In genomic region chr7:28930320-28931031, GRCm38 (mm10) we compare ENCODE assay signal across 10 mouse cellular contexts. TPM values are rescaled to one million over a fixed set of nuclear protein-coding genes. Genes with fewer than 3 reads are reported as not detected.
DNase-seq lines count a peak whose midpoint lies in the region; ATAC-seq and TF ChIP-seq lines count a peak whose summit lies in the region.
"Had no signal": no experiment of that assay in that cellular context is flagged by ENCODE, and none has a peak within 500 bp of the region (broad histone marks: within the 10 kb centered on the region; RNA-seq: fewer than 3 reads in every experiment).

No protein-coding gene starts in this region.

- peak overlapping the region; percentile 48 for H3K9ac ChIP-seq in kidney, embryonic 16.5 days (replicated peaks; ENCODE audit: low read length)
- no peak overlapping the region for H3K9ac ChIP-seq in forebrain, postnatal 0 days
- H3K9ac ChIP-seq: midbrain, embryonic 12.5 days had no signal

- H3K9me3 ChIP-seq in E14TG2a.4 (ENCODE audit: low read length): no peaks in the 10 kb centered on the region
- no peaks in the 10 kb centered on the region for H3K9me3 ChIP-seq in kidney, embryonic 16.5 days (ENCODE audit: low read length)
- no peaks in the 10 kb centered on the region for H3K9me3 ChIP-seq in forebrain, postnatal 0 days (ENCODE audit: low read length)
- H3K9me3 ChIP-seq: midbrain, embryonic 12.5 days had no signal

- no peak overlapping the region for H3K4me2 ChIP-seq in kidney, embryonic 16.5 days (replicated peaks; ENCODE audit: low read depth, low read length)
- no peak overlapping the region for H3K4me2 ChIP-seq in forebrain, postnatal 0 days (ENCODE audit: low read depth)
- H3K4me2 ChIP-seq: midbrain, embryonic 12.5 days had no signal

- CTCF ChIA-PET in Patski (lab: Charles Lee): interaction anchor here (0.9 to 1.1 kb wide), 3 partner anchors 13 to 28 kb away, joined by 3 to 5 read pairs (median 4); no protein-coding TSS in a partner anchor

- DNase-seq in kidney, adult 11 months: peak; percentile 50
- no peak for DNase-seq in kidney, postnatal 10 days
- DNase-seq in Patski (ENCODE audit: low read depth, low spot score): no peak
- DNase-seq in forebrain, postnatal 0 days: no peak
- DNase-seq in left cerebral cortex, adult 11 months (ENCODE audit: low spot score): no peak

- POLR2A ChIA-PET in Patski (lab: Charles Lee): interaction anchor here (1.0 to 1.7 kb wide), 4 partner anchors 13 to 30 kb away, joined by 3 to 6 read pairs (median 5); no protein-coding TSS in a partner anchor

- WGBS in kidney, embryonic 16.5 days: 31% methylated on average over 5 of the region's 5 CpGs
- WGBS in forebrain, postnatal 0 days: 54% methylated on average over 5 of the region's 5 CpGs

- ATAC-seq in Patski: peak; percentile 65
- peak; percentile 49; the same call in 1 of the 2 replicates for ATAC-seq in kidney, embryonic 16.5 days (ENCODE audit: low FRiP score, low TSS enrichment)
- no peak for ATAC-seq in forebrain, postnatal 0 days
- ATAC-seq: activated CD4-positive, CD25-positive, alpha-beta regulatory T cell, adult 4 months had no signal

- H3K4me3 ChIP-seq in E14TG2a.4 (replicated peaks; ENCODE audit: low read length): peak overlapping the region; percentile 8
- no peak overlapping the region for H3K4me3 ChIP-seq in kidney, embryonic 16.5 days (ENCODE audit: low read length)
- no peak overlapping the region for H3K4me3 ChIP-seq in forebrain, postnatal 0 days (ENCODE audit: low read depth, low read length)
- H3K4me3 ChIP-seq: erythroblast, embryonic 14.5 days; midbrain, embryonic 12.5 days had no signal

- no peak for TF ChIP-seq CTCF in E14TG2a.4 (conservative IDR thresholded peaks at IDR 0.05; ENCODE audit: low read length)
- no peak for TF ChIP-seq CTCF in Patski (IDR thresholded peaks at IDR 0.05)
- TF ChIP-seq CTCF in forebrain, postnatal 0 days (IDR thresholded peaks at IDR 0.05; ENCODE audit: low read depth): no peak

- no peaks in the 10 kb centered on the region for H3K27me3 ChIP-seq in E14TG2a.4 (ENCODE audit: insufficient read depth, low read length)
- no peaks in the 10 kb centered on the region for H3K27me3 ChIP-seq in Patski
- no peaks in the 10 kb centered on the region for H3K27me3 ChIP-seq in kidney, embryonic 16.5 days (ENCODE audit: insufficient read depth, low read length)
- H3K27me3 ChIP-seq in forebrain, postnatal 0 days (ENCODE audit: insufficient read depth, low read length): no peaks in the 10 kb centered on the region
- H3K27me3 ChIP-seq: midbrain, embryonic 12.5 days had no signal

- H3K4me1 ChIP-seq in E14TG2a.4 (replicated peaks; ENCODE audit: low read depth, low read length): peaks cover 96% of the 10 kb centered on the region
- peaks cover 66% of the 10 kb centered on the region for H3K4me1 ChIP-seq in kidney, embryonic 16.5 days (ENCODE audit: insufficient read depth, low read length)
- no peaks in the 10 kb centered on the region for H3K4me1 ChIP-seq in forebrain, postnatal 0 days (ENCODE audit: insufficient read depth)

- peak overlapping the region; percentile 75 for H3K27ac ChIP-seq in kidney, embryonic 16.5 days (ENCODE audit: low read length)
- no peak overlapping the region for H3K27ac ChIP-seq in forebrain, postnatal 0 days (ENCODE audit: low read depth, low read length)
- H3K27ac ChIP-seq: midbrain, embryonic 12.5 days had no signal

- peaks cover 78% of the 10 kb centered on the region for H3K36me3 ChIP-seq in E14TG2a.4 (ENCODE audit: insufficient read depth, low read length)
- H3K36me3 ChIP-seq in kidney, embryonic 16.5 days (ENCODE audit: insufficient read depth, low read length): 0 out of 2 replicates have a peak, but pooled peaks cover 8% of the 10 kb centered on the region
- no peaks in the 10 kb centered on the region for H3K36me3 ChIP-seq in forebrain, postnatal 0 days (ENCODE audit: insufficient read depth)

- in situ Hi-C loops in Patski (cut with MboI; ENCODE audit: low pct_unique_long_range_greater_than_20kb): no loop called here

RNA-seq across cellular contexts. Expression of gene Actn4, which starts 31.7 kb away (rescaled TPM):
- polyA plus RNA-seq in Patski (2021): 485 TPM
- 360 and 374 TPM in 2 replicates for polyA plus RNA-seq in kidney, embryonic 16.5 days (2015; fragmentation: Nextera tagmentation; extraction: Ambion mirVana)
- 45.1 and 71.2 TPM in 2 replicates for total RNA-seq in forebrain, postnatal 0 days (2014; rRNA removed)
- polyA plus RNA-seq in forebrain, postnatal 0 days (2015; fragmentation: Nextera tagmentation; extraction: Ambion mirVana): 96.0 and 103 TPM in 2 replicates

RNA-seq across cellular contexts. Expression of gene Capn12, which starts 49.3 kb away (rescaled TPM):
- polyA plus RNA-seq in Patski (2021): 0.06 TPM
- 0.59 and 0.74 TPM in 2 replicates for polyA plus RNA-seq in kidney, embryonic 16.5 days (2015; fragmentation: Nextera tagmentation; extraction: Ambion mirVana)
- not detected in 2 replicates for total RNA-seq in forebrain, postnatal 0 days (2014; rRNA removed)
- 0.09 and 0.27 TPM in 2 replicates for polyA plus RNA-seq in forebrain, postnatal 0 days (2015; fragmentation: Nextera tagmentation; extraction: Ambion mirVana)
- polyA plus RNA-seq: erythroblast, embryonic 14.5 days had no signal

RNA-seq across cellular contexts. Expression of gene Eif3k, which starts 51.2 kb away (rescaled TPM):
- 328 TPM for polyA plus RNA-seq in Patski (2021)
- polyA plus RNA-seq in kidney, embryonic 16.5 days (2015; fragmentation: Nextera tagmentation; extraction: Ambion mirVana): 406 and 407 TPM in 2 replicates
- total RNA-seq in forebrain, postnatal 0 days (2014; rRNA removed): 360 and 399 TPM in 2 replicates
- 318 and 368 TPM in 2 replicates for polyA plus RNA-seq in forebrain, postnatal 0 days (2015; fragmentation: Nextera tagmentation; extraction: Ambion mirVana)

RNA-seq across cellular contexts. Expression of gene Map4k1, which starts 51.4 kb away (rescaled TPM):
- 4.7 TPM for polyA plus RNA-seq in Patski (2021)
- 9.7 and 10.1 TPM in 2 replicates for polyA plus RNA-seq in kidney, embryonic 16.5 days (2015; fragmentation: Nextera tagmentation; extraction: Ambion mirVana)
- 3.6 and 8.9 TPM in 2 replicates for total RNA-seq in forebrain, postnatal 0 days (2014; rRNA removed)
- 18.8 and 18.9 TPM in 2 replicates for polyA plus RNA-seq in forebrain, postnatal 0 days (2015; fragmentation: Nextera tagmentation; extraction: Ambion mirVana)
